Mouse (Mus musculus) G1E-ER4 (cell line): Measurements from ENCODE around the gene Gm572. TPM values are rescaled to one million over a fixed set of nuclear protein-coding genes. Genes with fewer than 3 reads are reported as not detected.

Source experiments
- GATA1 ChIP-seq: IDR thresholded peaks from one replicate; pipeline ENCODE4 v1.8.0; 2012; ENCODE audit warnings: low read length, inconsistent platforms
- polyA plus RNA-seq: library from polyadenylated mRNA; stranded (reverse); fragments of >175 nt; gene quantifications from 2 replicates; pipeline ENCODE4 v1.2.3, GENCODE M21; 2012

The Gm572 gene
- polyA plus RNA-seq, 1 experiment = not detected

DNA sequence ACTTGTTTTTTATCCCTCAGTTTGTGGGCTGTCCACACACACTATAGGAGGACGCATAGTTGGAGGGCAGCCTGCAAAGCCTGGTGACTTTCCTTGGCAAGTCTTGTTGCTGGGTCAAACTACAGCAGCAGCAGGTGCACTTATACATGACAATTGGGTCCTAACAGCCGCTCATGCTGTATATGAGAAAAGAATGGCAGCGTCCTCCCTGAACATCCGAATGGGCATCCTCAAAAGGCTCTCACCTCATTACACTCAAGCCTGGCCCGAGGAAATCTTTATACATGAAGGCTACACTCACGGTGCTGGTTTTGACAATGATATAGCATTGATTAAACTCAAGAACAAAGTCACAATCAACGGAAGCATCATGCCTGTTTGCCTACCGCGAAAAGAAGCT, 29.4 kb upstream of the Gm572 start:
- TF ChIP-seq GATA1 = no peak

DNA sequence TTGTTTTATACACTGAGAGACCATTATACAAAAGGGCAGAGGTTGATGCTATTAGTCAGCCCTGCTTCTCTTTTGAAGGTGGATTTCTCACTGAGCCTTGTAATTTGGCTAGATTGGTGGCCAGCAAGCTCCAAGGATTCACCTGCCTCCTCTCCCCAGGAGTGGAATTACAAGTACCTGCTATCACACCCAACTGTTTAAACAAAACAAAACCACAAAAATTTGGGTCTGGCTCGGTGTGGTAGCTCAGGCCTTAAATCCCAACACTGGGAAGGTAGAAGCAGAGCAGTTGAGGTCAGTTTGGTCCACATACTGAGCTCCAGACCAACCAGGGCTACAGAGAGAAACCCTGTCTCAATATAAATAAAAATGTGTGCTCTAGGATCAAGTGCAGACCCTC, 23.3 kb upstream of the Gm572 start:
- no peak for TF ChIP-seq GATA1

DNA sequence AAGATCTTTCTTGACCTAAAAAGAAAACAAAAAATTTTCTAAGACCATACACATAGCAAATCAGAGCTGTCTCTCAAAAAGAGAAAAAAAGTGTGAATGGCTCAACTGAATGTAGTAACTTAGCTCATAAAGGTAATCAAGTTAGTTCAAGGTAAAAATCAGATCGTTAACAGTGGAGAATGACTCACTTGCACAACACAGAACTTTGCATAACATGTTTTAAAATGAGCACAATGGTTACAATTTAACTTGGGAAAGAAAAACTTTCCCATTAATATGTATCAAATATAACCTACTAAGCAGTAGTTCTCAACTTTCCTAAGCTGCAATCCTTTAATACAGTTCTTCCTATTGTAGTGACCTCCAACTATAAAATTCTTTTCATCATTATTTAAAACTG, 22.4 kb upstream of the Gm572 start:
- no peak for TF ChIP-seq GATA1

DNA sequence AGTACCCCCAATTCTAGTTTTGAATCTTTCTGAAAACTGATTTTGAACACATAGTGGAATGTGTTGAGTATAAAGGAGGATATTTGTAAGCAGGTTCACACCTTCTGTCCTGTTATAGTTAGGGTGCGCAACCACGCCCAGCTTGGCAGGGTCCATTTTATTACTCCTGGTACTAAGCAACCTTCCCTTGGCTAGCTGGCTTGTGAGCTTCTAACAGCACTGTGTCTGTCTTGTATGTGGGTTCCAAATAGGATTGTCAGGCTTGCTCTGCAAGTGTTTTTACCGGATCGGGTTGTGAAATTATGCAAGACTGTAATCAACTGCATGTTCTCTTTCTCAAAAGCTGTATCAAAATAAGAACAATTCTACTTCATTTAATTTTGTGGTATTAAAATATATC, 20.6 kb upstream of the Gm572 start:
- no peak for TF ChIP-seq GATA1

DNA sequence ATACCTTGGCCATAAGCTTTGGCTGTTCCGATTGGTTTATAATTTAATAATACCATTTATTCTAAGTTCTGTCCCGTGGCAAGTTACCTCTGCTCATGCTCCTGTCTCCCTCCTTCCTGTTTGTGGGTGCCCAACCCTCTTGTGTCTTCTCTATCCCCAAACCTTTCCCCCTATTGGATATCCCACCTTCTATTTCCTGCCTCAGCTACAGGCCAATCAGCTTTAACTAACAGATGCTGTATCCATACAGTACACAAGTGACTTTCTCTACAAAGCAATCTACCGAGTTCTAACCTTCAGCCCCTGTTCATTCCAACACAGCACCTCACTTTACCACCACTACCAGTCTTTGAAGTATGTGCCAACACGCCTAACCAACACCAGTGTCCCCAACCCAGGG, 19.5 kb upstream of the Gm572 start:
- no peak for TF ChIP-seq GATA1

DNA sequence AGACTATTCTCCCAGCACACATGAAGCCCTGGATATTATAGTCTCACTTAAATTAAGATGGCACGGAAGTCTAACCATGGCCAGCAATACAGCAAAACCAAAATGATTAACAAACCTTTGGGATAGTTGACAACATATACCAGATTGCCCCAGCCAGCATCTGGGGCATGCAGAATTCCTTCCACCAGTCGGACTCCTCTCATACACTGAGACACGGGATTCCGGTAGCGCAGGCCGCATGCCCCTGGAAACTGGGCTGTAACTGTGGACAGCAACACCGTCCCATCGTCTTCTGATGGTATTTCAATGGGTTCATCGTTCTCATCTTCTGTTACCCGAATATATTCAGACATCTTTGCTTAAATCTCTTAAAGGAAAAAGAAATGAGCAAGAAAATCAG, 18.1 kb upstream of the Gm572 start:
- TF ChIP-seq GATA1 = no peak

DNA sequence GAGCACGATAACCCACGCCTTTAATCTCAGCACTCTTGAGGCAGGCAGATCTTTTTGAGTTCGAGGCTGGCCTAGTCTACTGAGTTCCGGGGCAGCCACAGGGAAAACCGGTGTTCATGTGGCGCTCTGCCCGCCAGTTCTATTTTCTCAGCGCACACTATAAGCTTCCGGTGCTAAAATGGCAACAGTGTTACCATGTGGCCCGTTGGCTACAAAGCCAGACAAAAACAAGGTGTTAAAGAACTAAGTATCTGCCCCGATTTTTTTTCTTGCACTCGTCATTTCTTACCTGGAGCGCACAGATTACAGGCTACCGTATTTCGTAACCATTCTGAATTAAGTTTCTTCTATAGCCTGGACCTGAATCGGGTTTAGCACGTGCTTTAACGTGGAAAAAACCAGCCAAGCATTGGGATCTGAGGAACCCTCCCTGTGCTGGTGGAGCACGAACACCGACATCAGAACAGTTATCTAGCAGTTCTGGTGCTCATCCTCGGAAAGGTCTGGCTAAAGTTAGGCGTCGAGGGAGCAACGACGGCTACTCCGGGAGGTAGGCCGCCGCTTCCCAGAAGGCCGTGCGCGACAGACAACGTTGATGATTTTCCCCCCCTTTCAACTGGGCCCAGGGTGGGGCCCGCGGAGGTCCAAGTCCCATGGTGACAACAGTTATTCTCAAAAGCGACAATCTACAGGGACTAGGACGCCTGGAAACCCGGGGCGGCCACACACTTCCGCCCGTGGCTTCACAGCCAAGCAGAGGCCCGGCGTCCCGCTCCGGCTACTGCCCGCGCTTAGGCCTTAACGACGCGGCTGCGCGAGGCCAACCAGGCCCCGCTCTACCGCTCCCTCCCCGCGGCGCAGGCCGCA, 17.1 kb upstream of the Gm572 start:
- no peak for TF ChIP-seq GATA1

DNA sequence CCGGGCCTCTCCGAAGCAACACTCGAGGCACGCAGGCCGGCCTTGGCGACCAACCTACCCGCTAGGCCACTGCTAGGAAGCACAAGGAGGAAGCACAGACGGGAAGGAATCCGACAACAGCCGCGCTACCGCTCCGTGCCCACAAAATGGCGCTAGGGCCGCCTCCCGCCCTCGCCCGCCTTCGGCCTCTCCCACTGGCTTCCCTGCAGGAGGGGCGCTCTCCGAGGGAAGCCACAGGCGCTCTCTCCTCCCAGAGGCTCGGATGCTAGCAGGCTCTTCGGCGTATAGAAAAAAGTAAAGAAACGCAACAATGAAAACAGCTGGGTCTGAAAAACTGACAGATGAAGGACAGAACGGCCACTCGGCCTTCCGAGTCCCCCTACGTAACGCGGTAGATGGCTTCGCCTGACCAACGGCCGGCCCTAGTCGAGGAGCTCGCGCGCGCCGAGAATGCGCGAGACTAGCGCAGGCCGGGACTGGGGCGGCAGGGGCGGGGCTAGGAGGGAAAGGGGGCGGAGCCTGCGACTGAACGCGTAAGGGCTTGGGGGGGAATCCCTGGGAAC, 16.4 kb upstream of the Gm572 start, which contains the start of gene Tardbp:
Tardbp (minus strand) TSS at position 397 of the 563 bp plus-strand sequence.
- no peak for TF ChIP-seq GATA1

DNA sequence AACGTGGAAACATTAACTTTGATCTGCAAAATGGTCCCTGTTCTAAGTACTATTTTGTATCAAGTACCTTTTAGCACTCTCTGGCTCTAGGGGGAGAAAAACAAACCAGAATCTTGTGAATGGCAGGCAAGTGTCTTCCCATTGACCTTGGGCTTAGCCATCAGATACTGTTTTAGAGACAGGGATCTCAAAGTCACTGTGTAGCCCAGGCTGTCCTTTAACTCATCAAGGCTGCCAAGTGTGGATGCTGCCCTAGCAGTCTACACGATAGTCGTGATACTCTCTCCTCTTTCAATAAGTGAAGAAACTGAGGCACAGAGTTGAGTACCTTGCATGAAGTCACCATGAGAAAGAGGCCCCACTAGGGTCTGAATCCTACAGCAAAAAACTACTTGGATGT, 15.9 kb upstream of the Gm572 start:
- no peak for TF ChIP-seq GATA1

DNA sequence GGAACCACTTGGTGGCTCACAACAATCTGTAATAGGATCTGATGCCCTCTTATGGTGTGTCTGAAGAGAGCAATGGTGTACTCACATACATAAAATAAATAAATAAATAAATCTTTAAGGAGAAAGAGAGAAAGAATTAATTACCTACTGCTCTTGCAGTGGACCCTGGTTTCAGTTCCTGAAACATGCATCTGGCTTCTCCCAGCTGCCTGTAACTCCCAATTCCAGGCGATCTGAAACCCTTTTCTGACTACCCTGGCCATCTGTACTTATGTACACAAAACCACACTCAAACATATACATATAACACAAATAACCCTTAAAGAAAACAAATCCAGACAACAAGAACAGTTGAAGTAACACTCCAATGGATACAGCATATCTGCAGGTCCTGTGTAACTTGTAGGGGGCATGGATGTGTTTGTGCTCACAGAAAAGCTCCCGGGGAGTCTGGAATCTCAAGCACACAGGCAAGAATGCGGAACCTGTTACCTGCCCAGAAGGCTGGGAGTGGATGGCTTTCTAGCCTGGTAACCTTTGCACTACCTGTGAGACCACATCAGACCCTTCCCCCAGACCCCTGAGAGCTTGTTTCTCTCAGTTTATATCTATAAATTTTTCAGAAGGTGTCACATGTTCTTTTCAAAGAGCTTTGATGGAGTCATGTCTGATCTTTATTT, 11.0 kb upstream of the Gm572 start:
- no peak for TF ChIP-seq GATA1

DNA sequence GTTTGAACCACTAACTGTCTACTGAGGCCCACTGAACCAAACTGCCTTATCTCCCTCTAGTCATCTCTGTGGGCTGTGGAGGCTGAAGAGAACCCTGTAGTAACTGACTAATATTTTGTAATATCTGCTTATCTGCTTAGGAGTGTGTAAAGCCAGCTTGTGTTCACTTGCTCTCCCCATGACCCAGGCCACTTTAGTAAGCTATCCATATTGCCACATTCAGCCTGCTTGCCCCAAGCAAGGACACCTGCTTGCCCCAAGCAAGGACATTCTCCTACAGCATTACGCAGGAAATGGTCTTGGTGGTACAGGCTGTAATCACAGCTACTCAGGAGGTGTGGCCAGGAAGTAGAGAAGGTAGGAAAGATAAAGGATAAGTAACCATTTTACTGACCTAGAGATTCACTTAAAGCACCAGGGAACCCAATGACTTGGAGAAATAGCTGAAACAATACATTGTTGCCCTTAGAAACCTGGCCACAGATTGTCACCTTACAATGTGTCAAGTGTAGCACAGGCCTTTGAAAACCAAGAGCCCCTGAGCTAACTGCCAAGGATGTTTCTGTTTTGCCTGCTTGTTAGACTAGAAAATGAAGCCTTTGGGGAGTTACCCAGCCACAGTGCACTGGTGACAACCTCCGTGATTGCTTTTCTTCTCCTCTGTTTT, 9.6 kb upstream of the Gm572 start:
- no peak for TF ChIP-seq GATA1

DNA sequence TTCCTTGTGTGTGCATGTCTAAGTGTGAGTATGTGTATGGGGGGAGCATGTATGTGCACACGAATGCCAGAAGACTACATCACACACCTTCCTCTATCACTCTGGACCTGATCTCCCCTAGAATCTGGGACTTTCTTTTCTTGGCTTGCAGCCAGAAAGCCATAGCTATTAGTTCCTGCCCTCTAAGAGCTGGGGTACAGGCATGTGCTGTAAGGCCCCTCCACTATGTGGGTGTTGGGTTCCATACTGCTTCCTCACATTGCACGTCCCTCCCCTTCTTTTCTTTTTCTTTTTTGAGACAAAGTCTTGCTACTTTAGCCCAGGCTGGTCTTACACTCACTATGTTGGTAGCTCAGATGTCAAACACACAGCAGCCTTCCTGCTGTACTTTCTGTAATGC, 7.8 kb upstream of the Gm572 start:
- TF ChIP-seq GATA1 = no peak

DNA sequence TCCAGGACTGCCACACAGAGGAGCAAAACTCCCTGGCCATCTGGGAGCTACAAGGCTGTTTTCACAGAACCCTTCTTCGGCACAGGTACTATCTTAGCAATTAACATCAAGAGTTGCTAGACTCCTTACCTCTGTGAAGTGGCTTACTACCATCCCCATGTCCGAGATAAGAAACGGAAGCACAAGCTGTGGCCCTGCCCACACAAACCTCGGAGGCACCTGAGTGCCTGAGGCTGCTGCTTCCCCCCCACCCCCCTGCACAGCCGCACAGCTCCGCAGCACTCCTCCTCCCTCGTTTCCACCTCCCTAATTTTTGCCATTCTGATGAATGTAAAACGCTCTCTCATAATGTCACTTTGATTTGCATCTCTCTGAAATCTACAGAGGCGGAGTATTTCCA, 4.8 kb upstream of the Gm572 start:
- no peak for TF ChIP-seq GATA1

DNA sequence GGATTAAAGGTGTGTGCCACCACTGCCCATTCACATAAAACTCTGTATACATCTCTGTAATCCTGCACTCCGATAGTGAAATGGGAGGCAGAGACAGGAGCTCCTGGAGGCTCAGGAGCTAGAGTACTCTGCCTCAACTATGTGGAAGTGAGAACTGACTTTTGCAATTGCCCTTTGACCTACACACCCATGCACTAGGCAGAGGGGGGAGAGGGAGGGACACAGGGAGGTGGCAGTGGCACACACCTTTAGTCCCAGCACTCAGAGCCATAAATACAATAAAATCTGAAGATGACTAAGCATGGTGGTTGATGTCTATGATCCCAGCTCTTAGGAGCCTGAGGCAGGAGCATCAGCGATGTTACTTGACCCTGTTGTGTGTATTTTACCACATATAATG, 3.7 kb upstream of the Gm572 start:
- TF ChIP-seq GATA1 = no peak

DNA sequence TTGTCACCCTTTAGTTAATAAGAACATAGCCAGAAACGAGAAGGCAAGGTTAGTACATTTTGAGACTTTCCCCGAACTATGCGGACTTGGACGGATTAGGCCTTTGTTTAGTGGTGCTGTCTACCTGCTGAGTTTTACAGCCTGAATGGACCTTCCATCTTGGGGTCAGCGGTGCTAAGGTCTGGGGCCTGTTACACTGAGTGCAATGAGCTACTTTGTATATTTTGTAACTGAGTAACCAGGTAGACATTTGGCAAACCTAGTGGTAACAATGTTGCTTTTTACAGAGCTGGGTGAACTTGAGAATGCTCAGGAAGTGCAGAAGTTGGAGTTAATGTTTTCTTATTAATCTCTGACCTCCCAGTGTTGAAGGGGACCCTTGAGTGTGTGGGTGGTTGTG, 2.0 kb upstream of the Gm572 start:
- no peak for TF ChIP-seq GATA1

DNA sequence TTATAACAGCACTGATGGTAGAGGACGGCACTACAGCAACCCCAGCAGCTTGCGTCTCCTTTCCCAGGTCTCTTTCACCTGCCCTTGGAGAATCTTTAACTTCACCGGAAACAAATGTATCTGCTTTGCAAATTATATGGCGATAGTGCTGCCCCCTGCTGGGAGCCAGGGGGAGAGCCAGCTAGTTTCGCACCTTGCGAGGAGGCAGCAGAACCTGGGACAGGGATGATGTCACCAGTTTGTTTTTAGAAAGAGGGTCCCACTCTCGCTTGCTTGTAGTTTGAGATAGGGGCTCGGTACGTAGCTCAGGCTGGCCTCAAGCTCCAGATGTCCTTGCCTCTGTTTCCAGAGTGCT, 1.0 kb downstream of the Gm572 start:
- no peak for TF ChIP-seq GATA1
